Mouse (Mus musculus) embryonic facial prominence, embryonic 15.5 days (tissue): ENCODE measurements around the gene Ankrd61. TPM values are rescaled to one million over a fixed set of nuclear protein-coding genes. Genes with fewer than 3 reads are reported as not detected.

Experiments used
- ATAC-seq: fragments of 200-750 bp; cut with Nextera tagmentation; 2 replicates; pipeline ENCODE4 v1.8.0; 2017; ENCODE audit warnings: low read depth, moderate TSS enrichment; ENCODE audit not compliant: insufficient number of reproducible peaks, low FRiP score, low TSS enrichment
- H3K27ac ChIP-seq: fragments of 300-500 bp; sonication (generic); replicated peaks from 2 replicates; pipeline ENCODE4 v1.5.1; 2015; ENCODE audit warnings: mild to moderate bottlenecking, inconsistent platforms
- H3K27me3 ChIP-seq: fragments of 300-500 bp; sonication (generic); 2 replicates; pipeline ENCODE4 v1.6.1; 2015; ENCODE audit warnings: inconsistent platforms
- H3K36me3 ChIP-seq: fragments of 300-500 bp; sonication (generic); 2 replicates; pipeline ENCODE4 v1.6.1; 2015; ENCODE audit warnings: mild to moderate bottlenecking, inconsistent platforms
- H3K4me1 ChIP-seq: fragments of 300-500 bp; sonication (generic); 2 replicates; pipeline ENCODE4 v1.6.1; 2015; ENCODE audit warnings: inconsistent platforms
- H3K4me2 ChIP-seq: fragments of 300-500 bp; sonication (generic); replicated peaks from 2 replicates; pipeline ENCODE4 v1.6.1; 2015; ENCODE audit warnings: mild to moderate bottlenecking, inconsistent platforms
- H3K4me3 ChIP-seq: fragments of 300-500 bp; sonication (generic); replicated peaks from 2 replicates; pipeline ENCODE4 v1.5.1; 2015; ENCODE audit warnings: mild to moderate bottlenecking, inconsistent platforms
- H3K9ac ChIP-seq: fragments of 300-500 bp; sonication (generic); 2 replicates; pipeline ENCODE4 v1.6.1; 2015; ENCODE audit warnings: inconsistent platforms
- H3K9me3 ChIP-seq: fragments of 300-500 bp; sonication (generic); replicated peaks from 2 replicates; pipeline ENCODE4 v1.6.1; 2016; ENCODE audit warnings: inconsistent platforms
- WGBS: fragments of 180-500 bp; shearing (Covaris S2); methylation state at CpG from one replicate; pipeline ENCODE4 v1.1.7; 2015; 5-methylcytosine and 5-hydroxymethylcytosine counted together
- polyA plus RNA-seq: library from polyadenylated mRNA; unstranded; fragments of >200 nt; fragmentation: Nextera tagmentation; extraction: Ambion mirVana; gene quantifications from 2 replicates; pipeline ENCODE4 v1.2.1, GENCODE M21; 2015

The Ankrd61 gene
- polyA plus RNA-seq, 1 experiment from 2014 or later: 0.33 TPM

DNA sequence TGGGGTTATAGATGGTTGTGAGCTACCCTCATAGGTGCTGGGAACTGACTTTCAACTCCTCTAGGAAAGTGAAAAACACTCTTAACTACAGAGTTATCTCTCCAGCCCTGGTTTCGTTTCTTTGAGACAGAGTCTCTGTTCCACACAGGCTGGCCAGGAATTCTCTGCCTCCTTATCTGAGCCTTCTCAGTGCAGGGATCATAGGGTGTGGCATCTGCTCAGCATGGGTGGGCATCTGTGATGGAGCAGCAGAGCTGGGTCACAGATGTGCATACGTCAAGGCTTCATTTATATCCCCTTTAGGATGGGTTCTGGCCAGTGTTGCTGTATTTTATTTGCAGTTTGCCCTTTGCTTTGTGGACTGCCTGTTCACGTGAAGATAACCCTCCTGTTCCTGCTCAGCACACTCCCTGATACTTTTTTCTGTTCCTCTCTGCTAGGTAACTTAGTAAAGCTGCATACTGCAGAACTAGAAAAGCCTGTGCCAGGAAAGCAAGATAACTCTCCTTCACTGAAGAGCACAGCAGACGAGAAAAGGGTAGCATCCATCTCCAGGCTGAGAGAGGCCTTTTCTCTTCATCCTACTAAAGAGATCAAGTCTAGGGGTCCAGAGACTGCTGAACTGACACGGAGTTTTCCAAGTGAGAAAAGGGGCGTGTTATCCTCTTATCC, 27.4 kb upstream of the Ankrd61 start:
- H3K36me3 ChIP-seq: peaks cover 77% of the 10 kb centered on the region
- no peak overlapping the region for H3K9ac ChIP-seq
- H3K4me2 ChIP-seq: no peak overlapping the region
- no peaks in the 10 kb centered on the region for H3K9me3 ChIP-seq
- no peaks in the 10 kb centered on the region for H3K4me1 ChIP-seq
- WGBS: 88% methylated on average over 6 of the region's 6 CpGs
- ATAC-seq: no peak
- H3K4me3 ChIP-seq: no peak overlapping the region
- H3K27ac ChIP-seq: no peak overlapping the region
- no peaks in the 10 kb centered on the region for H3K27me3 ChIP-seq

DNA sequence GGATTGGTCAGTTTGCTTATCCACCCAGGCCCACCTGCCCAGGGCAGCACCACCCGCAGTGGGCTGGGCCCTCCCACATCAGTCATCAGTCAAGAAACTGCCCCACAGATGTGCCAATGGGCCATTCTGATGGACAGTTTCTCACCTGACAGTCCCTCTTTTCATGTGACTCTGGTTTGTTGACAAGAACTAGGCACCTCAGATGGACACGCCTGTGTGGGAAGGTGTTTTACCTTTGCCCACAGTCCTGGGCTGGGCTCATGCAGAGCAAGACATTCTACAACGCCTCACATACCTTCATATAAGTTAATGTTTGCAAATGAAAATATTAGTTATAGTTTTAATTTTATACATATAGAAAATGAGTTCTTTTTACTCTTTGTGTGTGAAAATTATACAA, 20.6 kb upstream of the Ankrd61 start:
- peaks cover 56% of the 10 kb centered on the region for H3K36me3 ChIP-seq

DNA sequence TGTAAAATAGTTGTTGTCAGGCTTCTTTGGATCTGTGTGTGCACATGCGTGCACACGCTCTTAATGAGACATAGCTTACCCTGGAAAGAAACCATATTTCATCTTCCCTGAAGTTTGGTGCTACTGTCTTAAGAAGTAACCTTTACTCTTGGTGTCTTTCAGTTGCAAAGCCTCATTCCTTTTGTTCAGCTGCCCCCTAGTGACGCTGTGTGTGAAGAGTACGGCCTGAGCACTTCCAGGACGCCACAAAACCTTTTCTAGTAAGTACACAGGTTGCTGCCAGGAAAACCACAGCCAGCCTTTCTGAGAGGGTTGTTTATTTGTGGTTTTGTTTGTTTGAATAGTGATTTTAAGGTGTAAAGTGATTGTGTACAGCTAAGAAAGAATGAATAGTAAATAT, 19.9 kb upstream of the Ankrd61 start:
- no peaks in the 10 kb centered on the region for H3K4me1 ChIP-seq
- peaks cover 53% of the 10 kb centered on the region for H3K36me3 ChIP-seq
- no peak overlapping the region for H3K4me3 ChIP-seq
- ATAC-seq: no peak; the same call in 1 of the 2 replicates
- no peaks in the 10 kb centered on the region for H3K9me3 ChIP-seq
- no peak overlapping the region for H3K4me2 ChIP-seq
- WGBS: 47% methylated on average over 5 of the region's 5 CpGs
- no peak overlapping the region for H3K27ac ChIP-seq
- H3K9ac ChIP-seq: no peak overlapping the region
- H3K27me3 ChIP-seq: no peaks in the 10 kb centered on the region

More for the DNA sequence above, 20.6 kb upstream of the Ankrd61 start:
- H3K9ac ChIP-seq: no peak overlapping the region
- H3K9me3 ChIP-seq: no peaks in the 10 kb centered on the region
- no peak overlapping the region for H3K4me3 ChIP-seq
- 91% methylated on average over 3 of the region's 3 CpGs for WGBS
- H3K4me2 ChIP-seq: no peak overlapping the region
- no peak for ATAC-seq
- H3K27ac ChIP-seq: no peak overlapping the region
- no peaks in the 10 kb centered on the region for H3K4me1 ChIP-seq
- no peaks in the 10 kb centered on the region for H3K27me3 ChIP-seq

DNA sequence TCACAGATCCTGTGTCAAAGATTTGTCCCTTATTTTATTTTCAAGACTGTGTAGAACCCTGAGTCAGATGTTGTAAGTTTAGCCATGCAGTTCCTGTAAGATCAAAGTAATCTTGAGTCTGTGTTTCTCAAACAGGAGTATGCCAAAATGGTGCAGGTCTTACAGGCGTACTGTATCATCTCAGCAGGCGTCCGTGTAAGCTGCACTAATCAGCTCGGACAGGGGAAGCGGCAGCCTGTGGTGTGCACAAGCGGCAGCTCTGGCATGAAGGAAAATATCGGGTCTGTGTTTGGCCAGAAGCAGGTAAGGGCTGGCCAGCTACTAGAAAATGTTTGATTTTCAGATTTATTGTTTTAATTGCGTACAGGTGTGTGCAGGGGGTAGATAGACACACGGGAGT, 18.7 kb upstream of the Ankrd61 start:
- H3K9me3 ChIP-seq: no peaks in the 10 kb centered on the region
- no peak overlapping the region for H3K4me3 ChIP-seq
- H3K4me1 ChIP-seq: no peaks in the 10 kb centered on the region
- H3K27ac ChIP-seq: no peak overlapping the region
- ATAC-seq: no peak
- H3K36me3 ChIP-seq: peaks cover 44% of the 10 kb centered on the region
- no peaks in the 10 kb centered on the region for H3K27me3 ChIP-seq
- no peak overlapping the region for H3K4me2 ChIP-seq
- WGBS: 89% methylated on average over 9 of the region's 9 CpGs
- no peak overlapping the region for H3K9ac ChIP-seq

DNA sequence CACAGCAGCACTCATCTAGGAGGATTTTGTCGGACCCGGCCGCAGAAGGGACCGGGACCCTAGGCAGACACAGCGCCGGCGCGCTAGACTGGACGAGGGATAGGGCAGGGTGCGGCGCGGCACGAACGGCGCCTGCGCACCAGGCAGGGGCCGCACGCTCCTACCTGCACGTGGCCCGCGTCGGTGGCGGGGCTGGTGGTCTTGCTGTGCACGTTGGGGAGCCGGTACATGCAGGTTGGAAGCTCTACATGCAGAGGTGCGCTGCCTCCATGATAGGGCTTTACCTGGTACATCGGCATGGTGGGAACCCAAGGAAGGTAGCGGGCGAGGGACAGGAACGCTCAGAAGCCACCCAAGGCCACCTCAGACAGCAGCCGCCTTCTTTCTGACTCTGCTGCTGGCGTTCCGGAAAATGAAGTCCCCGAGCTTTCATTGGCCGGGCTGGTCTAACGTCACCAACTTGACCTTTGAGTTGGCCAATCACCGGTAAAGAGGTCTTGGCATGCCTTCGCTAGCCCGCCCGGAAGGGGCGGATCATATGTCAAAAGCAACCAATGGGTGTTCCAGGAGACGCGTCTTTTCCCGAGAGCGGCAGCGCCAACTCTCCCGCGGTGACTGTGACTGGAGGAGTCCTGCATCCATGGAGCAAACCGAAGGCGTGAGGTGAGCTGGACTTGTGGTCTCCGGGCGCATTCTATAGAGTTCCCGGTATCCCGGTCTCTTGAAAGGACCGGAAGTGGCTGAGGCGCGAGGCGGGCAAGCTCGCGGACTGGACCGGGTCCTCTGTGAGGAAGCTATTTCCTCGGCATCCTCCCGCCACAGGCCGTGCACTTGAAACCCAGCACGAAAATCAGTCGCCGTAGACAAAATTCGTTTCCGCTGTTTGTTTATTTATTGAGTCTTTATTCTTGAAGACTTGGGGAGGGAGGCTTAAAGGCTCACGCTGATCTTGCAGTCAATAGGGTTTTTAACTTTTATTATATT, 12.2 kb upstream of the Ankrd61 start, which contains the start of the genes Aimp2 and Pms2:
TSS of gene Aimp2 (minus strand) at position 431 of the 984 bp plus-strand sequence.
TSS of gene Pms2 (plus strand) at position 548 of the 984 bp plus-strand sequence.
- H3K9me3 ChIP-seq: no peaks in the 10 kb centered on the region
- peak within 1 kb of the TSS; percentile 71 for H3K4me2 ChIP-seq
- H3K4me1 ChIP-seq: peaks cover 21% of the 10 kb centered on the region
- H3K9ac ChIP-seq: peak within 1 kb of the TSS; percentile 56
- no peaks in the 10 kb centered on the region for H3K27me3 ChIP-seq
- WGBS: under 1% methylated on average over 70 of the region's 70 CpGs
- peak; percentile 98 for ATAC-seq
- H3K36me3 ChIP-seq: peaks cover 20% of the 10 kb centered on the region
- H3K27ac ChIP-seq: peak within 1 kb of the TSS; percentile 80
- peak within 1 kb of the TSS; percentile 75 for H3K4me3 ChIP-seq

DNA sequence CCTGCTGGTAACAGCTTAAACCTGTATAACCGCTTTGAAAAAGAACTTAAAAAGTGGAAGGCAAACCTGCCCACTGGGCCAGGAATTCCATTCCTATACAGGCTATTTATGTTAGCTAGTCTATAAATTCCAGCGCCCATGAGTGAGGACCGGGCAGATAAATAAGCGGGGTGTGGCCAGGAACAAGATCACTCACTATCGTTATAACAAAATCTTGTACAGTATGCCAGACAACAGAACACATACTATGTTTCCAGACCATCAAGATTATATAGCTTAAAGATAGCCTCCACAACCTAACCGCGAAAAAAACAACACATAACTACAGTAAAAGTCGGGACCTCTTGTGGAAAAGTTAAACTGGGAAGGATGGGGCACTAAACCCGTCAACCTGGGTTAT, 11.4 kb upstream of the Ankrd61 start:
- Histone ChIP-seq H3K27ac (peak overlapping the region; percentile 80), H3K4me2 (peak overlapping the region; percentile 71), H3K9ac (peak overlapping the region; percentile 47), H3K4me1 (peaks cover 21% of the 10 kb centered on the region), H3K9me3 (no peaks in the 10 kb centered on the region), H3K36me3 (peaks cover 21% of the 10 kb centered on the region), H3K27me3 (no peaks in the 10 kb centered on the region), H3K4me3 (peak overlapping the region; percentile 75)
- ATAC-seq: peak; percentile 1; the same call in 1 of the 2 replicates
- 4% methylated on average over 9 of the region's 9 CpGs for WGBS

DNA sequence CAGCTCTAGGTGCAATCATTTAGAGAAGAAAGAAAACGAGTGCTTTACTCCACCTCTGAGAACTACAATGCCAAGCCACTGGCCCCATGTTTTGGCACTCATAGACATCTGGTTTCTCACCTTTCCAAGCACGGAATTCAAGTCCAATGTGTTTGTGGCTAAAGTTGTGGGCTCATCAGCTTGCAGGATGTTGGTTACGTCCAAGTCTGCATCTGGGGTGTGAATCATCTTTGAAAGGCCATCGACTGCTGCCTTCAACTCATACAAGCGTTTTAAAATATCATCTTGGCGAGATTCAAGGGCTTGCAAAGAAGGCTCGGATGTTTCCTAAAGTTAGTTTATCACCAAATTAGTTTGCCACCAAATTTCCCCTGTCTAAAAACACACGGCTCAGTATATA, 8.9 kb upstream of the Ankrd61 start:
- 84% methylated on average over 8 of the region's 8 CpGs for WGBS
- Histone ChIP-seq H3K36me3 (peaks cover 46% of the 10 kb centered on the region), H3K4me3 (no peak overlapping the region), H3K4me2 (no peak overlapping the region), H3K9me3 (no peaks in the 10 kb centered on the region), H3K27ac (no peak overlapping the region), H3K4me1 (peaks cover 21% of the 10 kb centered on the region), H3K9ac (no peak overlapping the region), H3K27me3 (no peaks in the 10 kb centered on the region)
- ATAC-seq: no peak

DNA sequence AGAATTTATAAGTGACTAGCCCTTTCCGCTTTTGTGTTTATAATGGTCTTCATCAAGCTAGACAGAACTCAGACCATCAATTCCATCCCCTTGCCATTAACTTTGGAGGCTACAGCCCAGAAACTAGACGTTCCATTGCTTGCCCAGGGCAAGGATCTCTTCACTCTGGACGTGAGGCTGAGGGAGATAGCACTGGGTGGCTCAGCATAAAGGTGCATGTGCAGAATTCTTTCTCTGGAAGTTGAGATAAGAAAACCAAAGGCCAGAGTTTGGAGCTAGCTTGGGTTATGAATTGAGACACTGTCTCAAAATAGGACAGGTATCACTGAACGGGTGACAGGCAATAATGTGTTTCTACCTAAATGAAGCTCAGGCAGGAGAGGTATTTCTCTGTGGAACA, 6.3 kb upstream of the Ankrd61 start:
- 88% methylated on average over 4 of the region's 4 CpGs for WGBS
- Histone ChIP-seq H3K36me3 (peaks cover 65% of the 10 kb centered on the region), H3K4me2 (no peak overlapping the region), H3K4me1 (peaks cover 10% of the 10 kb centered on the region), H3K9me3 (no peaks in the 10 kb centered on the region), H3K27me3 (no peaks in the 10 kb centered on the region), H3K9ac (no peak overlapping the region), H3K27ac (no peak overlapping the region), H3K4me3 (no peak overlapping the region)
- no peak for ATAC-seq

DNA sequence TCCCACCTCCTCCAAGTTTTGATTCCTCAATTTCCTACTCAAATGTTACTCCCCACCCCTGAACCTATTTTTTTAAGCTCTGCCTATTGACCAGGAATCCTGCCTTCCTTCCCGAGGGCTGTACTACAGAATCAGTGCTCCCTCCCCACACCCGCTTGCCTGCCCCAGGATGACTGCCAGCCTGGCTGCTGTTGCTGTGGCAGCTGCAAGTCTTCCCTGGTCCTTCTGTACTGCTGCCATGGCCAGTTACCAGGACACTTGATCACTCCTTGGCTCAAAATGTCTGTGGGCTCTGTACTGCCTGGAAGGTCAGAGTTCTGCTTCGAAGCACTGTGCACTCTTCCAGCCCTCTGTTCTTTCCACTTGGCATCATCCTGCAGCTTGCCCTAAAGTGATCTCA, 4.6 kb upstream of the Ankrd61 start:
- Histone ChIP-seq H3K27me3 (no peaks in the 10 kb centered on the region), H3K9me3 (no peaks in the 10 kb centered on the region), H3K9ac (no peak overlapping the region), H3K36me3 (peaks cover 82% of the 10 kb centered on the region), H3K4me3 (no peak overlapping the region), H3K4me1 (no peaks in the 10 kb centered on the region), H3K27ac (no peak overlapping the region), H3K4me2 (no peak overlapping the region)
- WGBS: 85% methylated on average over 3 of the region's 3 CpGs
- ATAC-seq: no peak

DNA sequence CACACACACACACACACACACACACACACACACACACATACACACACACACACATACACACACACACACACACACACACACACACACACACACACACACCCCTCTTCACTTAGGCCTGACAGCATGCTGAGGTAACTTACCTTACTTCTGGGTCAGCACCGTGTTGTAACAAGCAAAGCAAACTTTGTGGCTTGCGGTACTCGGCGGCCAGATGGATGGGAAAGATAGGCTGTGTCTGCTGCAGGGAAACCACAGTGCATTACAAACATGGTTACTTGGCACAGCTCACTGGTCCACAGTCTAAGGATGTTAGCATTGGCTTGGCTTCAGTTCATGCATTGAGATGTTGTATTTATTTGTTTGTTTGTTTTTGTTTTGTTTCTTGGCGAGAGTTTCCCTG, 4.1 kb downstream of the Ankrd61 start:
- Histone ChIP-seq H3K4me2 (no peak overlapping the region), H3K27me3 (no peaks in the 10 kb centered on the region), H3K4me3 (no peak overlapping the region), H3K9ac (no peak overlapping the region), H3K4me1 (no peaks in the 10 kb centered on the region), H3K36me3 (peaks cover 56% of the 10 kb centered on the region), H3K27ac (no peak overlapping the region), H3K9me3 (no peaks in the 10 kb centered on the region)
- ATAC-seq: no peak
- WGBS: 64% methylated on average over 5 of the region's 5 CpGs

DNA sequence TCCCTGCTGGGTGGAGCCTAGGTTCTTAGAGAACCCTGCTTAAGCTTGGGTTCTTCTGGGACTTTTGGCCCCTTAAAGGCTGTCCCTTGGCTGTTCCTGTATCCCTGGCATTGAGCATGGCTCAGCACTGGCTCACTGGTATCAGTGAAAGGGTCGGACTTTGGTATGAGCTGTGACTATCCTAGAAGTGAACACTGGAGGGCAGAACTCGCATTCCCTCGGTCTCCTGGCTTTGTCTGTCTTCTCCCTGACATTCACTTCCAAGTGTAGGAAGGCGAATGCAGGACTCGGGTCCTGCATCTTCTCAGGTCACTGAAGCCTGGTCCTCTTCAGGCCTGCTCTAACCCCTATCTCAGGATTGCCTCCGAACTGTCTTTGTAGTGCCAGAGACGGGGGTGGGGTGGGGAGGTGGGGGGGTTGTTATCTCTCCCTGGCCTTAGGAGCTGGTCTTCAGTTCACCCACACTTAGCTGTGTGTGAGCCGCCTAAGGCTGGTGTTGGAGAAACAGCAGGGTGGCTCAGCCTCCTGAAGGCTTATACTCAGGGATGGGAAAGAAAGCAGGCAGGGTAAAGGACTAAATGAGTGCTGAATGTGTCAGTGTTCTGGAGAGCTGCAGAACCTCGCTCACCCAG, 5.1 kb downstream of the Ankrd61 start:
- Histone ChIP-seq H3K4me1 (no peaks in the 10 kb centered on the region), H3K4me2 (no peak overlapping the region), H3K27ac (no peak overlapping the region), H3K9me3 (no peaks in the 10 kb centered on the region), H3K36me3 (peaks cover 56% of the 10 kb centered on the region), H3K9ac (no peak overlapping the region), H3K4me3 (no peak overlapping the region), H3K27me3 (no peaks in the 10 kb centered on the region)
- no peak for ATAC-seq
- WGBS: 79% methylated on average over 9 of the region's 9 CpGs
